Mouse (Mus musculus): ENCODE measurements at regions not wholly inside any gene's neighbourhood (a gene's known extent, or its start where the extent isn't known, plus 50 kb on each side); places are given as distances from the start of the nearest gene placed in this dataset.

DNA sequence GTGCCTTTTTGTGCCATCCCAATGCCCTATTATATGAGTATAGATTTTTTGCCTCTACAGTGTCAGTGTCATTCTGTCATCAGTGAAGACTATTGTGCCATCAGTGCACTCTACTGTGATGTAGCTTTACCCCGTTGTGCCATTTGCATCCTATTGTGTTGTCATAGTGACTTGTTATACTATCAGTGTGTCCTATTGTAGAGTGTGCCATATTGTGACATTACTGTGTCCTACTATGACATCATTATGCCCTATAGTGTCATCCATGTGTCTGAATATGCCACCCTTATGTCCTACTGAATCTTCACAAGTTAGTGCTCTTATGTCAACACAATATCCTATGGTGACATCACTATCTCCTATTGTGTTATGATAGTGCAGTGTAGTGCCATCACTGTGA, 293.4 kb downstream of the Slco6d1 start:
- TF ChIP-seq ZNF384 (IDR thresholded peaks at IDR 0.05; ENCODE audit: low read depth, low read length) (no peak), ZC3H11A (IDR thresholded peaks at IDR 0.05; ENCODE audit: borderline replicate concordance, low read depth, low read length) (no peak), CHD2 (IDR thresholded peaks at IDR 0.05; ENCODE audit: low read depth, low read length) (no peak), MAFK (IDR thresholded peaks at IDR 0.05; ENCODE audit: insufficient read depth, low read depth, low read length) (no peak), HCFC1 (IDR thresholded peaks at IDR 0.05; ENCODE audit: borderline replicate concordance, insufficient read depth, low read length) (no peak)

All from ES-E14 (cell line).